Mouse (Mus musculus) left cerebral cortex, adult 9 months (tissue): ENCODE data around the gene Magee2.
A peak's percentile ranks its signal among the peaks of the same experiment; 100 is the strongest.
"Not testable (repeated sequence)": the region's sequence is repeated elsewhere in the genome, so short reads cannot be mapped to it uniquely, and the experiment has no call there.

ENCODE experiments used
- DNase-seq, 2 experiments: peaks; one replicate each; pipeline ENCODE4 v3.0.0; 2022; ENCODE audit warnings: low spot score in 2 of 2

The Magee2 gene

DNA sequence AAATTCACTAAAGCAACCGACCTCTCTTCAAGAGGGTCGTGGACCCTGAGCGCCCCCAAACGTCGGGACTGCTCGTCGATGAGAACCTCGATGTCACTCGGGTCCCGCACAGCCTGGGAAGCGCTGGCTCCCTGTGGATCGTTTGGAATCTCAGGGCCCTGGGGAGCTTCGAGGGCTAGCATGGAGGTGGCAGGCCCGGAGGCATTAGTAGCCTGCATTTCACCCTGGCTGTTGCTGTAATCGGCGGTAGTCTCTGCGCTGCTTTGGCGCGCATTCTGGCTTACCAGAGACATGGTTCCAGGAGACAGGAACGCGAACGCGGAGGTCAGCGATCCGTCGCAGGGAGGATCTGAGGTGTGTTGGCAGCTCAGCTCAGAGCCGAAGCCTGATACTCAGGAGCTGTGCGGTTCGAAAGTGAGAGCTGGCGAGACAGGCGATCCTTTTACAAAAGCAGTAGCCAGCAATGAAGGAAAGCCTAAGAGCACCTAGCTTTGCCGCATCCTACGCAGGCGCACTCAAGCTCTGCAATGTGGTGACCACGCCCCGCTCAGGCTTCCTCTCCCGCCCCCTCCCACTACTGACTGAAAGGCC, at the start of gene Magee2:
Magee2 (minus strand) TSS at position 517 of the 591 bp plus-strand sequence.
- DNase-seq, result peak in 1 of 2 experiments; percentile 5

- DNase-seq, result no peak
Observed at GRCm38 (mm10) chrX:104853610-104854009, 3.5 kb downstream of the Magee2 start.

DNA sequence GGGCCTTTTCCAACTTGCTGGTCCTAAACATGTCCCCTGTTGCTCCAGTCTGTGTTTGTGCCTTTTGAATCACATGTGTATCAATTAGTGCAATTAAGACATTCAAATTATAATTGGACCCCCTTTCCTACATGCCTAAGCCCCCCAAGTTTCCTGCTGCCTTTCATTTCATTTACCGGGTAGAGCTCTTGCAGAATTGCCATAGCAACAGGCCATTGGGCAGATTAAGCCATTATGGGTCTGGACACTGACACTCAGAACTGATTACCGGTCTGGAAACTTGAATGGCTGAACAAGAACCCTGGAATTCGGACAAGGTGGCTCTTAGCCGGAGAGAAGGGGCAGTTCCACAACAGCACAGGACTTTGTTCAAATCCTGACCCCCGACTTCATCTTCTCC, 39.5 kb downstream of the Magee2 start:
- not testable (repeated sequence) for DNase-seq

GRCm38 (mm10) chrX:104816987-104817386, 40.1 kb downstream of the Magee2 start:
- not testable (repeated sequence) for DNase-seq

DNA sequence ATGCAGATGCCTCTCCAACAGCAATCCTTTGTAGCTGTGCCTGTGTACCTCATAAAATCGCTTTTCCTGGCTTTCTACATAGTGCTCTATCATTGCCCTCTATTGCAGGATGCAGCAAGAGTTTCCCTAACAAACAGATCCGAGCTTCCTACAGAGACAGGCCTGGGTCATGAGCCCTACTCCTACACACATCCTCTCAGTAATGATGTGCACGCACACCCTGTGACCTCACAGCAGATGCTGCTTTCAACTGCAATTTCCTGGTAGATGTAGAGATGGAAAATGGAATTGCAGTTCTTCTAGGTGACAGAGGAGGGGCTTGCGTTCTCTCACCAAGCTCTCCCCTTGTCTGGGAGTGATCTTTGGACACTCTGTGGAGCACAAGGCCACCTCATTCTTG, 43.4 kb downstream of the Magee2 start:
- DNase-seq, result not testable (repeated sequence)
